Mouse (Mus musculus) monocyte, adult 59 days (primary cell): ENCODE measurements around the gene Olfr871. TPM values are rescaled to one million over a fixed set of nuclear protein-coding genes. Genes with fewer than 3 reads are reported as not detected.

Source experiments
- total RNA-seq, 2 experiments: library from RNA; stranded (reverse); gene quantifications; one replicate each; pipeline ENCODE4 v1.2.4; 2023

The Olfr871 gene
- not detected for total RNA-seq

DNA sequence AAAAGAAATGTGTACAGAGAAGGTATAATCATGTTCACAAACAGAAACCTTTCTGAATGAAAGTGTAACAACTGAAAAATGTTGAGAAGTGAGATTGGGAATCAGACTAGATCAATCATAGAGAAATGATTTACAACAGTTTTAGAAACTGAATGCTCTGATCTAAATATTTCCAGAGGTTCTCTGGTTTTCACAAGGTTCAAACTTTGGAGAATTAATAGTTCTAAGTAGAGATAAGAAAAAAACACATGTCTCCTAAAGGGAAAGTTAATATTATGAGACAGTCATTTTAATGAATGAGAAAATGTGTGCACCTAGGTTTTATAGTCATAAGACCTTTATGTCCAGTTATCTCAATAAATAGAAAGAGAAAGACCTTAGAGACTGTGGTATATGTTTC is at the start of gene Olfr871:
Olfr871 (plus strand) TSS at position 301 of the 400 bp plus-strand sequence.

DNA sequence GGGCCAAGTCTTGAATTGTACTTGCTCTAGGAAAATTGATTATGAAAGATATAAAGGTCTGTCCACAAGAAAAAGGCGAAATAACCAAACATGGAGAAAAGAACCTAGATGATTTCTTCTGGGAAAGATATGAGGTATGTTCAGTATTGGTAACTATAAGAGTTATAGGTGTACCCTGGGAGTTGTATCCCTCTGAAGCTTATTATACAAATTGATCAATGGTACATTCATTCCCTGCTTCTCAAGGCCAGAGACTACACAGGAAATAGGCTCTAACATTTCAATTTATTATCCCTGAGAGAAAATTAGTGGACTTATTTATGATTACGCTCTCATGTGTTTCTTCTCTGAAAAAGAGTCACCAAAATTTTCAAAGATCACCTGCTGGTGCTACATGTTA is 38.0 kb upstream of the Olfr871 start, which contains the start of gene Olfr870:
Olfr870 (minus strand) TSS at position 101 of the 400 bp plus-strand sequence.

GRCm38 (mm10) chr9:20236819-20237218 is 24.8 kb downstream of the Olfr871 start, which contains the start of gene Olfr872:
Gene Olfr872, plus strand, starts transcription at chr9:20237119.

Other genes starting within 250 kb of the Olfr871 start
- gene Olfr866, start 184.2 kb upstream of the Olfr871 start, total RNA-seq: not detected
- not detected for gene Olfr867, start 154.6 kb upstream of the Olfr871 start, total RNA-seq
- not detected for gene Olfr868, start 113.6 kb upstream of the Olfr871 start, total RNA-seq
- gene Olfr869, start 83.2 kb upstream of the Olfr871 start, total RNA-seq: not detected
- gene Olfr870, start 38.1 kb upstream of the Olfr871 start, total RNA-seq: not detected
- gene Olfr872, start 24.9 kb downstream of the Olfr871 start, total RNA-seq: not detected
- not detected for gene Olfr39, start 70.1 kb downstream of the Olfr871 start, total RNA-seq
- gene Olfr873, start 86.3 kb downstream of the Olfr871 start, total RNA-seq: not detected
- gene Olfr18, start 123.9 kb downstream of the Olfr871 start, total RNA-seq: not detected
- 1 to 10 TPM; 2.7 to 3.4 TPM for gene Zfp560, start 173.0 kb downstream of the Olfr871 start, total RNA-seq
- gene Zfp26, start 248.0 kb downstream of the Olfr871 start, total RNA-seq: 10 to 100 TPM; 21.7 to 23.2 TPM